Mouse (Mus musculus) olfactory bulb, adult 2 months (tissue): ENCODE results near the gene Nhp2.

Experiments used
- CTCF ChIP-seq: fragments of 200-500 bp; IDR thresholded peaks from 2 replicates; pipeline ENCODE4 v1.5.1; 2012; ENCODE audit warnings: low read depth, mild to moderate bottlenecking, low read length, moderate library complexity; ENCODE audit not compliant: insufficient read depth
- POLR2A ChIP-seq: fragments of 200-500 bp; IDR thresholded peaks from 2 replicates; pipeline ENCODE4 v1.6.1; 2012; ENCODE audit warnings: mild to moderate bottlenecking, low read depth, low read length, moderate library complexity; ENCODE audit not compliant: insufficient read depth

DNA sequence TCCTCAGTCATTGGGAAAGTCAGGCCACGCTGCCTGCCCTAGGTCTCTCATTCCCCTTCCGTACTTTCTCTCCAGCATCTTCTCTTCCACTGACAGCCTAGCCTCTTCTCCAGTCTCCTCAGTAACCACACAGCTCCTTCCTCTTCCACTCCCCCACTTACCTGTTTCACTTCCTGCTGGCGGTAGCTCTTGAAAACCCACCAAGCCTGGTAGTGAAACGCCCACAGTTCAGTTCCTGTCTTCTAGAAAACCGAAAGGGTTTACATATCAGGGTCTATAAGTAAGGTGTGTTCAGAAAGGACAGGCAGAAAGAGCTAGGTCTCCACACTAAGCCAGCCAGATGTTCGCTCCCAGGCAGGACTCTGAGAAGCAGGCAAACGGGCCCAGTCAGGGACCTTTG is 41.9 kb upstream of the Nhp2 start:
- TF ChIP-seq POLR2A (no peak), CTCF (no peak)
